In genomic region chr9:113587260-113587659, GRCm38 (mm10) we compare ENCODE assay signal across 14 mouse cellular contexts.
DNase-seq lines count a peak whose midpoint lies in the region; ATAC-seq and TF ChIP-seq lines count a peak whose summit lies in the region.
"Had no signal": no experiment of that assay in that cellular context is flagged by ENCODE, and none has a peak within 500 bp of the region (broad histone marks: within the 10 kb centered on the region; RNA-seq: fewer than 3 reads in every experiment).

No protein-coding gene starts in this region.

- no peak overlapping the region for H3K4me3 ChIP-seq in intestine, embryonic 14.5 days (ENCODE audit: low read depth, low read length)
- no peak overlapping the region for H3K4me3 ChIP-seq in intestine, embryonic 15.5 days (replicated peaks)
- H3K4me3 ChIP-seq in liver, adult 2 months (ENCODE audit: insufficient read depth, low read depth, low read length), result no peak overlapping the region
- H3K4me3 ChIP-seq: limb, embryonic 15.5 days; midbrain, embryonic 13.5 days; neural tube, embryonic 12.5 days had no signal

- no peaks in the 10 kb centered on the region for H3K9me3 ChIP-seq in intestine, embryonic 14.5 days (ENCODE audit: control insufficient read depth, low read length)
- H3K9me3 ChIP-seq in intestine, embryonic 15.5 days, result no peaks in the 10 kb centered on the region
- H3K9me3 ChIP-seq: limb, embryonic 15.5 days; midbrain, embryonic 13.5 days; neural tube, embryonic 12.5 days had no signal

- no peaks in the 10 kb centered on the region for H3K36me3 ChIP-seq in intestine, embryonic 14.5 days (ENCODE audit: control insufficient read depth, insufficient read depth, low read length)
- H3K36me3 ChIP-seq in intestine, embryonic 15.5 days, result no peaks in the 10 kb centered on the region
- no peaks in the 10 kb centered on the region for H3K36me3 ChIP-seq in liver, adult 2 months (ENCODE audit: control insufficient read depth, insufficient read depth, low read length)
- H3K36me3 ChIP-seq: limb, embryonic 15.5 days; midbrain, embryonic 13.5 days; neural tube, embryonic 12.5 days had no signal

- no peaks in the 10 kb centered on the region for H3K27me3 ChIP-seq in intestine, embryonic 14.5 days (replicated peaks; ENCODE audit: control insufficient read depth, insufficient read depth, low read length)
- H3K27me3 ChIP-seq in intestine, embryonic 15.5 days (replicated peaks), result no peaks in the 10 kb centered on the region
- H3K27me3 ChIP-seq in liver, adult 2 months (ENCODE audit: control insufficient read depth, insufficient read depth, low read length), result no peaks in the 10 kb centered on the region
- H3K27me3 ChIP-seq: limb, embryonic 15.5 days; midbrain, embryonic 13.5 days; neural tube, embryonic 12.5 days had no signal

- H3K9ac ChIP-seq in intestine, embryonic 14.5 days (ENCODE audit: low read length), result no peak overlapping the region
- H3K9ac ChIP-seq in intestine, embryonic 15.5 days, result no peak overlapping the region
- H3K9ac ChIP-seq in liver, adult 2 months (ENCODE audit: low read depth, low read length), result no peak overlapping the region
- H3K9ac ChIP-seq: limb, embryonic 15.5 days; midbrain, embryonic 13.5 days; neural tube, embryonic 12.5 days had no signal

- no peak overlapping the region for H3K27ac ChIP-seq in intestine, embryonic 14.5 days (ENCODE audit: low read depth)
- no peak overlapping the region for H3K27ac ChIP-seq in intestine, embryonic 15.5 days
- H3K27ac ChIP-seq in liver, adult 2 months (replicated peaks; ENCODE audit: insufficient read depth, low read depth, low read length), result no peak overlapping the region
- H3K27ac ChIP-seq: limb, embryonic 15.5 days; midbrain, embryonic 13.5 days; neural tube, embryonic 12.5 days had no signal

- whole genome bisulfite sequencing in intestine, embryonic 14.5 days, result 56% methylated on average over 6 of the region's 6 CpGs
- 64% methylated on average over 6 of the region's 6 CpGs for WGBS in intestine, embryonic 15.5 days
- WGBS in liver, adult 2 months, result 55% methylated on average over 6 of the region's 6 CpGs

- no peak for TF ChIP-seq CTCF in liver, adult 2 months (IDR thresholded peaks at IDR 0.05; ENCODE audit: low read depth, low read length)

- H3K79me2 ChIP-seq in liver, adult 2 months (ENCODE audit: control insufficient read depth, insufficient read depth, low read length), result no peaks in the 10 kb centered on the region

- TF ChIP-seq POLR2A in liver, adult 2 months (IDR thresholded peaks at IDR 0.05; ENCODE audit: extremely low read depth, insufficient read depth, low read length), result no peak

- H3K4me2 ChIP-seq in intestine, embryonic 14.5 days (ENCODE audit: low read length), result no peak overlapping the region
- H3K4me2 ChIP-seq in intestine, embryonic 15.5 days (replicated peaks), result no peak overlapping the region
- H3K4me2 ChIP-seq: limb, embryonic 15.5 days; midbrain, embryonic 13.5 days; neural tube, embryonic 12.5 days had no signal

- H3K4me1 ChIP-seq in intestine, embryonic 14.5 days (replicated peaks; ENCODE audit: control insufficient read depth, insufficient read depth, low read length), result no peaks in the 10 kb centered on the region
- H3K4me1 ChIP-seq in intestine, embryonic 15.5 days (replicated peaks), result no peaks in the 10 kb centered on the region
- H3K4me1 ChIP-seq in liver, adult 2 months (ENCODE audit: control insufficient read depth, insufficient read depth, low read length), result no peaks in the 10 kb centered on the region
- H3K4me1 ChIP-seq: limb, embryonic 15.5 days; midbrain, embryonic 13.5 days; neural tube, embryonic 12.5 days had no signal

- no peak for ATAC-seq in intestine, embryonic 14.5 days (replicated peaks; ENCODE audit: low FRiP score, low TSS enrichment, low read depth)
- no peak for ATAC-seq in intestine, embryonic 15.5 days
- ATAC-seq: inflammation-experienced regulatory T-cells, adult 6 months; midbrain, embryonic 13.5 days had no signal

- peak; percentile 7 for DNase-seq in adrenal gland, postnatal 14 days
- DNase-seq in adrenal gland, postnatal 10 days, result no peak
- peak; percentile 36 for DNase-seq in intestine, embryonic 14.5 days (ENCODE audit: low spot score)
- DNase-seq in liver, adult 2 months (ENCODE audit: extremely low read depth, low read depth, low spot score), result peak; percentile 4
- DNase-seq in liver (no peak), ZHBTc4 (ENCODE audit: low read depth, low spot score) (peak; percentile 63)
- DNase-seq in thymus, postnatal 36 days, result no peak
- DNase-seq: lung, postnatal 4 days; thymus, adult 18-20 months had no signal

Comparison
In these comparisons a context has a peak if more than half of its experiments do, and no peak if none do; other contexts are left out.
1. DNase-seq: peak in adrenal gland, postnatal 14 days (single experiment), intestine, embryonic 14.5 days (single experiment), liver, adult 2 months (single experiment) and ZHBTc4 (single experiment); none in adrenal gland, postnatal 10 days (single experiment), liver (single experiment) and thymus, postnatal 36 days (0 of 2).